Mouse (Mus musculus): ENCODE measurements around the gene Cdk8.

GRCm38 (mm10) chr5:146289921-146290320 is 58.9 kb downstream of the Cdk8 start:
- TF ChIP-seq MAFK (IDR thresholded peaks at IDR 0.05; ENCODE audit: insufficient read depth, low read depth, low read length) (no peak), ZNF384 (IDR thresholded peaks at IDR 0.05; ENCODE audit: low read depth, low read length) (no peak), ZC3H11A (IDR thresholded peaks at IDR 0.05; ENCODE audit: borderline replicate concordance, low read depth, low read length) (no peak), CHD2 (IDR thresholded peaks at IDR 0.05; ENCODE audit: low read depth, low read length) (no peak)
